Mouse (Mus musculus): Measurements from ENCODE around the gene Atp8b4. TPM values are rescaled to one million over a fixed set of nuclear protein-coding genes. Genes with fewer than 3 reads are reported as not detected.
A peak's percentile ranks its signal among the peaks of the same experiment; 100 is the strongest.
"Not testable (repeated sequence)": the region's sequence is repeated elsewhere in the genome, so short reads cannot be mapped to it uniquely, and the experiment has no call there.

The Atp8b4 gene
- polyA plus RNA-seq, 1 experiment: 31.7 TPM

GRCm38 (mm10) chr2:126483337-126483736 is 17.1 kb downstream of the Atp8b4 start:
- TF ChIP-seq POLR2A (IDR thresholded peaks at IDR 0.05; ENCODE audit: borderline replicate concordance, low read depth, low read length) (no peak), CTCF (IDR thresholded peaks at IDR 0.05; ENCODE audit: low read depth, low read length) (no peak)
- Histone ChIP-seq H3K4me1 (ENCODE audit: control insufficient read depth, insufficient read depth, low read length) (peaks cover 22% of the 10 kb centered on the region), H3K27ac (ENCODE audit: insufficient read depth, low read depth, low read length) (no peak overlapping the region), H3K4me3 (ENCODE audit: insufficient read depth, low read length) (no peak overlapping the region)

DNA sequence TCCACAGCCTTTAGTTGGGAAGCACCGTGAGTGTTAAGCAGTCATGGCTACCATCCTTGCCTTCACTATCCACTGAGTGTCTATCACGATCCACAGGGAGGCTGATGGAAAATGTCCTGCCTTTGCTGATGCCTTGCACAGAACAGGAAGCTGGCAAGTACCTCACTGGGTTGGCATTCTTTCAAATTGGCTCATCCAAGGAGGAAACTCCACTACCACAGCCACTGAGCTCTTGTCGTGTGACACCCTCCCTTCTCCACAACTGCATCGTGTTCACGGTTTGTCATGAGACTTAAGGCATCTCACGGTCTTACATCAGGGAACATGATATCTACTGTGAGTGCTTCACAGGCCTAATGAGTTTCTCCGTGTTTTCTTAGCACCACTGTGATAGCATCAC is 22.9 kb downstream of the Atp8b4 start:
- TF ChIP-seq POLR2A (IDR thresholded peaks at IDR 0.05; ENCODE audit: borderline replicate concordance, low read depth, low read length): no peak
- no peak for TF ChIP-seq CTCF (IDR thresholded peaks at IDR 0.05; ENCODE audit: low read depth, low read length)
- Histone ChIP-seq H3K4me3 (ENCODE audit: insufficient read depth, low read length) (no peak overlapping the region), H3K4me1 (ENCODE audit: control insufficient read depth, insufficient read depth, low read length) (peaks cover 56% of the 10 kb centered on the region), H3K27ac (ENCODE audit: insufficient read depth, low read depth, low read length) (peak overlapping the region; percentile 97)

- peak overlapping the region; percentile 28 for H3K4me3 ChIP-seq (ENCODE audit: insufficient read depth, low read length)
- peaks cover 64% of the 10 kb centered on the region for H3K4me1 ChIP-seq (ENCODE audit: control insufficient read depth, insufficient read depth, low read length)
- peak overlapping the region; percentile 97 for H3K27ac ChIP-seq (ENCODE audit: insufficient read depth, low read depth, low read length)
- TF ChIP-seq CTCF (IDR thresholded peaks at IDR 0.05; ENCODE audit: low read depth, low read length) (no peak), POLR2A (IDR thresholded peaks at IDR 0.05; ENCODE audit: borderline replicate concordance, low read depth, low read length) (no peak)
These were observed 24.6 kb downstream of the Atp8b4 start for GRCm38 (mm10) chr2:126475681-126476410.

DNA sequence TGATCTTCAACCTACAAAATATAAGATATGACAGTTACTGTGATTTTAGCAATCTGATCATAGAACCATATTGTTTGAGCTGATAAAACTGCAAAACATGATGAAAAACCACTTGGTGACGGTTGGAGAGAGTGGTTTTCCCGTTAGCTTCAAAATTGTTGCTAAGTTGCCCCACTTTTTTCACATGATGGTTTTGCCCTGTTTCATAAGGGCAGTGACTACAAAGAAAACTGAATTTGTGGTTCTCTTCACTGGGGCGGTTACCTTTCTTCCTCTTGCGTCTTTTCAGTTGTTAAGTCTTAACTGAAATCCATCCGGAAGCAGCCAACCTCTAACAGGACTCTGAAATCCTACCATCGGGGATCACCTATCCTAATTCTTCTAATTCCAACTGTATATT is 26.5 kb downstream of the Atp8b4 start:
- no peak for TF ChIP-seq CTCF (IDR thresholded peaks at IDR 0.05; ENCODE audit: low read depth, low read length)
- TF ChIP-seq POLR2A (IDR thresholded peaks at IDR 0.05; ENCODE audit: borderline replicate concordance, low read depth, low read length): no peak
- no peak overlapping the region for H3K4me3 ChIP-seq (ENCODE audit: insufficient read depth, low read length)
- H3K4me1 ChIP-seq (ENCODE audit: control insufficient read depth, insufficient read depth, low read length): peaks cover 68% of the 10 kb centered on the region
- no peak overlapping the region for H3K27ac ChIP-seq (ENCODE audit: insufficient read depth, low read depth, low read length)

GRCm38 (mm10) chr2:126472836-126473235 is 27.6 kb downstream of the Atp8b4 start:
- no peak for TF ChIP-seq CTCF (IDR thresholded peaks at IDR 0.05; ENCODE audit: low read depth, low read length)
- TF ChIP-seq POLR2A (IDR thresholded peaks at IDR 0.05; ENCODE audit: borderline replicate concordance, low read depth, low read length): no peak
- Histone ChIP-seq H3K4me3 (ENCODE audit: insufficient read depth, low read length) (no peak overlapping the region), H3K27ac (ENCODE audit: insufficient read depth, low read depth, low read length) (no peak overlapping the region), H3K4me1 (ENCODE audit: control insufficient read depth, insufficient read depth, low read length) (peaks cover 68% of the 10 kb centered on the region)

DNA sequence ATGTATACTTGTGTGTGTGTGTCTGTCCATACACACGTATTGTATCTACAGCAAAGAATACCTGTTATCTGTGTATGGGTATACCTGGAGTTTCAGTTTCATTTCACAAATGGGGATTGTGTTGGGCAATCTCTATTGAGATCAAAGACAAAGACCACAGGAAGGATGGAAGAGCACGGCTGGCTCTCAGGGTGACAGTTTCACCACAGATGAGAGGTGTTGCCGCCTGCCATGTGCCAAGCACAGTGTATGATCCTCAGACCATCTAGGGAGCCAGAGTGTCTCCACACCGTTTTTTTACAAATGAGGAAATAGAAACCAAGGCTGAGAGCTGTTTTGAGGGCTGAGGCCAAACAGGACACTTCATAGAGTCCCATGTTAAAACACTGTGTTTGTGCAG is 32.7 kb downstream of the Atp8b4 start:
- no peak for TF ChIP-seq POLR2A (IDR thresholded peaks at IDR 0.05; ENCODE audit: borderline replicate concordance, low read depth, low read length)
- TF ChIP-seq CTCF (IDR thresholded peaks at IDR 0.05; ENCODE audit: low read depth, low read length): no peak
- Histone ChIP-seq H3K4me3 (ENCODE audit: insufficient read depth, low read length) (no peak overlapping the region), H3K4me1 (ENCODE audit: control insufficient read depth, insufficient read depth, low read length) (peaks cover 66% of the 10 kb centered on the region), H3K27ac (ENCODE audit: insufficient read depth, low read depth, low read length) (peak overlapping the region; percentile 54)

- H3K4me3 ChIP-seq (ENCODE audit: insufficient read depth, low read length): peak overlapping the region; percentile 25
- peak overlapping the region; percentile 84 for H3K27ac ChIP-seq (ENCODE audit: insufficient read depth, low read depth, low read length)
- H3K4me1 ChIP-seq (ENCODE audit: control insufficient read depth, insufficient read depth, low read length): peaks cover 59% of the 10 kb centered on the region
- TF ChIP-seq CTCF (IDR thresholded peaks at IDR 0.05; ENCODE audit: low read depth, low read length) (no peak), POLR2A (IDR thresholded peaks at IDR 0.05; ENCODE audit: borderline replicate concordance, low read depth, low read length) (no peak)
These were observed 33.9 kb downstream of the Atp8b4 start for GRCm38 (mm10) chr2:126466391-126467134.

DNA sequence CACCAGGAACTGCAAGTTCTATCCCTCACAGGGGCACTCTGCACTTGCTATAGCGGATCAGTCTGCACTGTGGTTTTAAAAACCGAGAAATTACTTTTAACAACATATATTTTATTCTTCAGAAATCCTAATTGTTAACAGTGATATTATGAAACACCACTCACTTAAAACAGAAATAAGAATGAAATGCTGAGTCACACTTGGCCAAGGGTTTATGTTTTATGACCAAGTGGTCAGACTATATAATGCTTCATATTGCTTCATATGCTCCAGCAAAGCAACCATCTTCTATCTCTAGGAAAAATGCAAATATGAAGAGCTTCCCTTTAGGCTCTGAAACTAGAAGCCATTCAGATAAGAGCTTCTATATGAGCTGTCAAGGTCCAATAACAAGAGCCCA is 41.8 kb downstream of the Atp8b4 start:
- TF ChIP-seq CTCF (IDR thresholded peaks at IDR 0.05; ENCODE audit: low read depth, low read length) (no peak), POLR2A (IDR thresholded peaks at IDR 0.05; ENCODE audit: borderline replicate concordance, low read depth, low read length) (no peak)

DNA sequence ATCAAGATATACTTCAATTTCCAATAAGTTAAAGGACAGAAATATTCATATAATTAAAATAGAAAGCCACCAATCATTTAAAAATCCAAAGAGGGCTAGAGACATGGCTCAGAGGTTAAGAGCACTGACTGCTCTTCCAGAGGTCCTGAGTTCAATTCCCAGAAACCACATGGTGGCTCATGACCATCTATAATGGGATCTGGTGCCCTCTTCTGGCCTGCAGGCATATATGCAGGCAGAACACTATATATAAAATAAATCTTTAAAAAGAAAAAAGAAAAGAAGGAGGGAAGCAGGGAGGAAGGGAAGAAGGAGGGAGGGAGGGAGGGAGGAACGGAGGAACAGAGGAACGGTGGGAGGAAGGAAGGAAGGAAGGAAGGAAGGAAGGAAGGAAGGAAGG is 42.7 kb downstream of the Atp8b4 start:
- peak; percentile 31; the same call in 1 of the 2 replicates for TF ChIP-seq CTCF (IDR thresholded peaks at IDR 0.05; ENCODE audit: low read depth, low read length)
- H3K4me1 ChIP-seq (ENCODE audit: control insufficient read depth, insufficient read depth, low read length); H3K27ac ChIP-seq (ENCODE audit: insufficient read depth, low read depth, low read length); H3K4me3 ChIP-seq (ENCODE audit: insufficient read depth, low read length): not testable (repeated sequence)

More for the DNA sequence above, 41.8 kb downstream of the Atp8b4 start:
- no peak overlapping the region for H3K4me3 ChIP-seq (ENCODE audit: insufficient read depth, low read length)
- no peak overlapping the region; the same call in 1 of the 2 replicates for H3K27ac ChIP-seq (ENCODE audit: insufficient read depth, low read depth, low read length)
- H3K4me1 ChIP-seq (ENCODE audit: control insufficient read depth, insufficient read depth, low read length): peaks cover 5% of the 10 kb centered on the region; the same call in 1 of the 2 replicates

- Histone ChIP-seq H3K4me3 (ENCODE audit: insufficient read depth, low read length) (no peak overlapping the region), H3K27ac (ENCODE audit: insufficient read depth, low read depth, low read length) (no peak overlapping the region), H3K4me1 (ENCODE audit: control insufficient read depth, insufficient read depth, low read length) (peaks cover 8% of the 10 kb centered on the region)
- TF ChIP-seq POLR2A (IDR thresholded peaks at IDR 0.05; ENCODE audit: borderline replicate concordance, low read depth, low read length) (no peak), CTCF (IDR thresholded peaks at IDR 0.05; ENCODE audit: low read depth, low read length) (no peak)
These were observed 49.6 kb downstream of the Atp8b4 start for GRCm38 (mm10) chr2:126450937-126451302.

Data from bone marrow macrophage, adult 2 months (primary cell).